Mouse (Mus musculus): ENCODE measurements around the gene Pou5f2. TPM values are rescaled to one million over a fixed set of nuclear protein-coding genes. Genes with fewer than 3 reads are reported as not detected.

Pou5f2 gene
- total and polyA plus RNA-seq, 3 experiments: 0.47 to 0.68 TPM; not detected in 1

DNA sequence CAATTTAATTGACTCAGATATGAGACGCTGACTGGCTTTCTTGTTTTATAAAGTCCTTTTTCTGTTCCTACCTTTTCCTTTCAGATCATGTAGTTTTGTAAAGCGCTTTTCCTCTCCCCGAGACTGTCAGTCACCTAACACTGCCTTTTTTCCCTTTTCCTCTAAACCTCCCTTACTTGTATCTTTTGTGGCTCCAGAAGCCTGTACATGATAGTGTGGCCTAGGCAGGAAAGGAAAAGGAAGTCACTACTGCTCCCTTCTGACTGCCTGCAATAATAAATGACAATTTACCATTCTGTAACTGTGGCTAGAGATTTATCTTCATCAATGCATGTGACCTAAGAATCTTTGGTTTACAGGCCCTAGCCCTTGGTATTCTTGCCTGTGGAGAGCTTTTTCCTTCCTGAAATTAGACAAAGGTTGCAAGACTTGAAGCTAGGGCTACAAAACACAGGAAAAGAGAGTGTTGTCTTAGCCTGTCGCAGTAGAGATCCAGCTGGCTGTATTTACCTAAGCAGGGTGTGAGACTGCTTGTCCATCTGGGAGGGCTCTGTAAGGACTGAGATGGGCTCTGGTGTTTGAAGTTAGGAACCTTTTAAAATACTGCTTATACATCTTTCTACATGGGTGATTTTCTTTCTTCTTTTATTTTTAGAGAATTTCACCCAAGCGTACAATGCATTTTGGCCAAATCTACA lies 33.4 kb upstream of the Pou5f2 start:
- no peak overlapping the region for H3K27ac ChIP-seq
- no peaks in the 10 kb centered on the region for H3K79me2 ChIP-seq (replicated peaks; ENCODE audit: control insufficient read depth, insufficient read depth, low read length)
- H3K9ac ChIP-seq (ENCODE audit: low read depth, low read length): no peak overlapping the region
- H3K4me1 ChIP-seq (ENCODE audit: control insufficient read depth, insufficient read depth, low read length): no peaks in the 10 kb centered on the region
- DNase-seq: no peak
- 65% methylated on average over 5 of the region's 5 CpGs for WGBS
- H3K36me3 ChIP-seq (ENCODE audit: control insufficient read depth, insufficient read depth, low read length): no peaks in the 10 kb centered on the region
- no peak overlapping the region for H3K4me3 ChIP-seq
- intact Hi-C loops (cut with DNase I): no loop called here
- no peak for TF ChIP-seq POLR2A (IDR thresholded peaks at IDR 0.05; ENCODE audit: insufficient read depth, low read depth, low read length)
- no peak for TF ChIP-seq EP300 (IDR thresholded peaks at IDR 0.05; ENCODE audit: insufficient read depth, low read depth, low read length)
- H3K27me3 ChIP-seq (ENCODE audit: control insufficient read depth, insufficient read depth, low read length): no peaks in the 10 kb centered on the region

DNA sequence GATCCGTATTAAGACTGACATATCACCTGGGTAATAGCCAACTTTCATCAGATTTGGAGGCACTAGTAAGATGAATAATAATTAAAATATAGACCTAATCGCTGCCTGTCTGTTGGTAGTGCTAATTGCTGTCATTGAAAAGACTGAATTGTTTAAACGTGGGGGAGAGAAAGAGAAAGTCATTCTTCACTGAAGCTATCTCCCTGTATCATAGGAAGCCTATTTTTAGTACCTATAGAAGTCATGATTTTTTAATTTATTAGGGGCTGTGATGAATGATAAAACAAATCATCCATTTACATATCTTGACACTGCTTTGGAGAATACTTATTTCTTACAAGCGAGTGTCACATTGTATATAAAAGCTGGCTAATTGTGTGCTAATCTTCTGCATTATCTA lies 20.1 kb upstream of the Pou5f2 start:
- WGBS: 87% methylated on average over 4 of the region's 4 CpGs
- no peak overlapping the region for H3K4me3 ChIP-seq
- TF ChIP-seq CTCF (IDR thresholded peaks at IDR 0.05): no peak
- no peak for TF ChIP-seq POLR2A (IDR thresholded peaks at IDR 0.05; ENCODE audit: insufficient read depth, low read depth, low read length)
- TF ChIP-seq EP300 (IDR thresholded peaks at IDR 0.05; ENCODE audit: insufficient read depth, low read depth, low read length): no peak
- no peak overlapping the region for H3K9ac ChIP-seq (ENCODE audit: low read depth, low read length)
- H3K36me3 ChIP-seq (ENCODE audit: control insufficient read depth, insufficient read depth, low read length): no peaks in the 10 kb centered on the region
- no peaks in the 10 kb centered on the region for H3K4me1 ChIP-seq (ENCODE audit: control insufficient read depth, insufficient read depth, low read length)
- no peaks in the 10 kb centered on the region for H3K79me2 ChIP-seq (replicated peaks; ENCODE audit: control insufficient read depth, insufficient read depth, low read length)
- no peak for DNase-seq
- H3K27ac ChIP-seq: no peak overlapping the region
- intact Hi-C loops (cut with DNase I): no loop called here
- H3K27me3 ChIP-seq (ENCODE audit: control insufficient read depth, insufficient read depth, low read length): no peaks in the 10 kb centered on the region

DNA sequence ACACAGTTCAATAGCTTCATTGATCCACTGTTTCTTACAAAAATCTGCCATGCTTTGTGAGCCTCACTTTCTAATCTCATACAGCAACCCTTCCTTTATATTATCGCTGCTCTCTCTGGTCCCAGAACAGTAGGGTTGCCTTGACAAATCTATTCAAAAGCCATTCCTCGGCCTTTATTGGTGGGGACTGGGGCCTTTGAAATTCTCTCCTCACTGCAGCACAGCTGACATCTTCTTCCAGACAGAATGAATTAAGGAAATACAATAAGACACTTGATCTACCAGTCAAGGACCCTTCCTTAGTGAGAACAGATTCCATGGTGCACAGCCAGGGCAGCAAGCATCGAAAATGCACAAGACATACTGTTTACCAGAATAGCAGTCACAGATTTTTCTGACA lies 19.4 kb upstream of the Pou5f2 start:
- Histone ChIP-seq H3K27ac (no peak overlapping the region), H3K4me3 (no peak overlapping the region), H3K79me2 (replicated peaks; ENCODE audit: control insufficient read depth, insufficient read depth, low read length) (no peaks in the 10 kb centered on the region), H3K27me3 (ENCODE audit: control insufficient read depth, insufficient read depth, low read length) (no peaks in the 10 kb centered on the region), H3K4me1 (ENCODE audit: control insufficient read depth, insufficient read depth, low read length) (no peaks in the 10 kb centered on the region), H3K9ac (ENCODE audit: low read depth, low read length) (no peak overlapping the region), H3K36me3 (ENCODE audit: control insufficient read depth, insufficient read depth, low read length) (no peaks in the 10 kb centered on the region)
- TF ChIP-seq POLR2A (IDR thresholded peaks at IDR 0.05; ENCODE audit: insufficient read depth, low read depth, low read length) (no peak), EP300 (IDR thresholded peaks at IDR 0.05; ENCODE audit: insufficient read depth, low read depth, low read length) (no peak), CTCF (IDR thresholded peaks at IDR 0.05) (no peak)
- WGBS: 82% methylated on average over 3 of the region's 3 CpGs
- DNase-seq: no peak
- intact Hi-C loops (cut with DNase I): no loop called here

DNA sequence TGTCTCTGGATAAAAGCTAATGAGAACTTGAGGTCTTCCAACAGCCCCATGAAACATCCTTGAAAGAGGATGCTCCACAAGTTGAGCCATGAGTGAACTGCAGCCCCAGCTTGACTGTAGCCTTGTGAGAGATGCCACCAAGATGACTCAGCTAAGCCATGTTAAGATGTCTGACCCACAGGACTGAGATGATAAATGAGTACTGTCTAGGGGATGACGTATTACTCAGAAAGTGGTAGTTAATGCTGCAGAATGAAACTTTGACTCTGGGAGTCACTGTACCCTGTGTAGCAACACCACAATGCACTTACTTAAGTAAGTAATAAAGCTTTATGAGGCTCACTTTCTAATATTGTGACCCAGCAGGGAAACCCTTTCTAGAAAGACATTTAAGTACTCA lies 14.5 kb upstream of the Pou5f2 start:
- 97% methylated on average over 1 of the region's 1 CpGs for WGBS
- Histone ChIP-seq H3K27ac (no peak overlapping the region), H3K4me1 (ENCODE audit: control insufficient read depth, insufficient read depth, low read length) (no peaks in the 10 kb centered on the region), H3K9ac (ENCODE audit: low read depth, low read length) (no peak overlapping the region), H3K79me2 (replicated peaks; ENCODE audit: control insufficient read depth, insufficient read depth, low read length) (no peaks in the 10 kb centered on the region), H3K27me3 (ENCODE audit: control insufficient read depth, insufficient read depth, low read length) (no peaks in the 10 kb centered on the region), H3K4me3 (no peak overlapping the region), H3K36me3 (ENCODE audit: control insufficient read depth, insufficient read depth, low read length) (no peaks in the 10 kb centered on the region)
- intact Hi-C loops (cut with DNase I): no loop called here
- no peak for DNase-seq
- TF ChIP-seq EP300 (IDR thresholded peaks at IDR 0.05; ENCODE audit: insufficient read depth, low read depth, low read length) (no peak), CTCF (IDR thresholded peaks at IDR 0.05) (no peak), POLR2A (IDR thresholded peaks at IDR 0.05; ENCODE audit: insufficient read depth, low read depth, low read length) (no peak)

DNA sequence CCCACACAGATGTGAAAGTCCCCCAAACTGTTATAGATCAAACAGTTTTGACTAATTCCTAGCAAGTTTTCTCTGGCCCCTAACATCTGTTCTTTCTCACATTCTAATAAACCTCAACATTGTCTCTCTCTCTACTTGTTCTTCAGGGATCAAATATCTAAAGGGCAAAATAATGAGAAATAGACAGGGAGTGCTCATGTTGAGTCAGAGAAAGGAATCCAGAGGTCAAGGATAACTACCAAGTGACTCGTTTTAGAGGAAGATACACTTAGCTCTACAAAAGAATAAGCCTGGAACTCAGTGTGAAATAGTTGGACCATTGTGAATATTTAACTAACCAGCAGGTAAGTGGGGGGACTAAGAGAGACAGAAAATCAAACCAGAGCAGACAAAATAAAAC lies 8.1 kb downstream of the Pou5f2 start:
- no peak overlapping the region for H3K4me3 ChIP-seq
- no peaks in the 10 kb centered on the region for H3K27me3 ChIP-seq (ENCODE audit: control insufficient read depth, insufficient read depth, low read length)
- H3K79me2 ChIP-seq (replicated peaks; ENCODE audit: control insufficient read depth, insufficient read depth, low read length): no peaks in the 10 kb centered on the region
- H3K27ac ChIP-seq: no peak overlapping the region
- 30% methylated on average over 1 of the region's 1 CpGs for WGBS
- TF ChIP-seq POLR2A (IDR thresholded peaks at IDR 0.05; ENCODE audit: insufficient read depth, low read depth, low read length) (no peak), CTCF (IDR thresholded peaks at IDR 0.05) (no peak), EP300 (IDR thresholded peaks at IDR 0.05; ENCODE audit: insufficient read depth, low read depth, low read length) (no peak)
- no peaks in the 10 kb centered on the region for H3K36me3 ChIP-seq (ENCODE audit: control insufficient read depth, insufficient read depth, low read length)
- intact Hi-C loops (cut with DNase I): no loop called here
- DNase-seq: no peak
- H3K9ac ChIP-seq (ENCODE audit: low read depth, low read length): no peak overlapping the region
- no peaks in the 10 kb centered on the region for H3K4me1 ChIP-seq (ENCODE audit: control insufficient read depth, insufficient read depth, low read length)

DNA sequence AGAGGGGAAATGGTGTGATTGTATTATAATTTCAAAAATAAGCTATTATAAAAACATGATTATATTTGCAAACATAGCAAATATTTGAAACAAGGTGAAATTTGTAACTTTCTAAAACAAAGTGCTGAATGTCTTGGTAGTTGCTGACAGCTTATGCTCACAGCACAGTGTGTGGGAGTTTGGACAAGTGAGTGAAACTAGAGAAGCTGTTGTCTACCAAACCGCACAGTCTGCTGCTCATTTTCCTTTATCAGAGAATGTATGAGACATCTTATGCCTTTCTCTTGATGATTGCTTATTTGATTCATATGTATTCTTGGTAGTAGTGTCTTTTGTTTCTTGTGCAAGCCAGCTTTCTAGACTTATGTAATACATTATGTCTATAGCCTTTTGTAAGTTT lies 12.5 kb downstream of the Pou5f2 start:
- Histone ChIP-seq H3K4me3 (no peak overlapping the region), H3K36me3 (ENCODE audit: control insufficient read depth, insufficient read depth, low read length) (no peaks in the 10 kb centered on the region), H3K27ac (no peak overlapping the region), H3K9ac (ENCODE audit: low read depth, low read length) (no peak overlapping the region), H3K27me3 (ENCODE audit: control insufficient read depth, insufficient read depth, low read length) (no peaks in the 10 kb centered on the region), H3K4me1 (ENCODE audit: control insufficient read depth, insufficient read depth, low read length) (no peaks in the 10 kb centered on the region), H3K79me2 (replicated peaks; ENCODE audit: control insufficient read depth, insufficient read depth, low read length) (no peaks in the 10 kb centered on the region)
- intact Hi-C loops (cut with DNase I): no loop called here
- 77% methylated on average over 1 of the region's 1 CpGs for WGBS
- TF ChIP-seq EP300 (IDR thresholded peaks at IDR 0.05; ENCODE audit: insufficient read depth, low read depth, low read length): no peak
- no peak for TF ChIP-seq POLR2A (IDR thresholded peaks at IDR 0.05; ENCODE audit: insufficient read depth, low read depth, low read length)
- no peak for TF ChIP-seq CTCF (IDR thresholded peaks at IDR 0.05)
- DNase-seq: no peak

Measured in heart, adult 2 months (tissue).